Comparison of ENCODE assay signal across 7 mouse cellular contexts in the genomic region with DNA sequence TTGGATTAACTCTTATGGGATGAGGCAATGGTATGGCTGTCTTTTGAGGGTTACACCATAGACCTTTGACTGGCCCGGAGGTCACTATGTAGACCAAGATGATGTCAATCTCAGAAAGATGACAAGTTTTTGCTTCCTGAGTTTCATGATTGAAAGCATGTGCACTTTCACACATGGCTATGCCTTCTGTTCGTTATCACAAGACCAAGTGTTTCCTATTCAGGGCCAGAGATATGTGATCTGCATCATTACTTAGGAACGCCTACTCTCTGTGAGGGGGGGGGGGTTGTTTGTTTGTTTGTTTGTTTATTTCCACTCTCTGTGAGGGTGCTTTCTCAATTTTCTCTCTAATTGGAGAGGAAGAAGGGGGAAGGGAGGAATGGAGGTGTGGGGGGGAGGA. TPM values are rescaled to one million over a fixed set of nuclear protein-coding genes. Genes with fewer than 3 reads are reported as not detected.
DNase-seq lines count a peak whose midpoint lies in the region; ATAC-seq and TF ChIP-seq lines count a peak whose summit lies in the region.

No protein-coding gene starts in this region.

- H3K9me3 ChIP-seq in lung, postnatal 0 days (ENCODE audit: low read length), result no peaks in the 10 kb centered on the region
- no peaks in the 10 kb centered on the region for H3K9me3 ChIP-seq in embryonic facial prominence, embryonic 13.5 days
- H3K9me3 ChIP-seq in limb, embryonic 12.5 days, result no peaks in the 10 kb centered on the region
- no peaks in the 10 kb centered on the region for H3K9me3 ChIP-seq in stomach, embryonic 14.5 days (ENCODE audit: control insufficient read depth, low read depth, low read length)

- no peak for TF ChIP-seq CTCF in lung, postnatal 0 days (IDR thresholded peaks at IDR 0.05)

- ATAC-seq in lung, postnatal 0 days, result no peak
- no peak for ATAC-seq in embryonic facial prominence, embryonic 13.5 days (ENCODE audit: insufficient number of reproducible peaks, insufficient read depth, low FRiP score, low TSS enrichment, low read depth)
- no peak for ATAC-seq in limb, embryonic 12.5 days (ENCODE audit: insufficient number of reproducible peaks, insufficient read depth, low FRiP score, low TSS enrichment, low read depth)
- no peak for ATAC-seq in stomach, embryonic 14.5 days (ENCODE audit: insufficient number of reproducible peaks, insufficient read depth, low FRiP score, low read depth)

- H3K4me3 ChIP-seq in lung, postnatal 0 days (ENCODE audit: low read depth, low read length), result peak overlapping the region; percentile 86
- peak overlapping the region; percentile 77 for H3K4me3 ChIP-seq in embryonic facial prominence, embryonic 13.5 days
- H3K4me3 ChIP-seq in limb, embryonic 12.5 days (replicated peaks), result peak overlapping the region; percentile 69
- H3K4me3 ChIP-seq in stomach, embryonic 14.5 days (ENCODE audit: low read depth, low read length), result peak overlapping the region; percentile 71

- H3K27me3 ChIP-seq in lung, postnatal 0 days (replicated peaks; ENCODE audit: insufficient read depth, low read length), result no peaks in the 10 kb centered on the region
- no peaks in the 10 kb centered on the region for H3K27me3 ChIP-seq in embryonic facial prominence, embryonic 13.5 days
- H3K27me3 ChIP-seq in limb, embryonic 12.5 days, result no peaks in the 10 kb centered on the region
- no peaks in the 10 kb centered on the region for H3K27me3 ChIP-seq in stomach, embryonic 14.5 days (ENCODE audit: control insufficient read depth, insufficient read depth, low read length)

- TF ChIP-seq EP300 in lung, postnatal 0 days (IDR thresholded peaks at IDR 0.05), result no peak

- H3K4me1 ChIP-seq in lung, postnatal 0 days (ENCODE audit: insufficient read depth, low read depth, low read length), result peaks cover 15% of the 10 kb centered on the region; the same call in 1 of the 2 replicates
- H3K4me1 ChIP-seq in embryonic facial prominence, embryonic 13.5 days, result peaks cover 19% of the 10 kb centered on the region
- H3K4me1 ChIP-seq in limb, embryonic 12.5 days (replicated peaks), result peaks cover 18% of the 10 kb centered on the region
- H3K4me1 ChIP-seq in stomach, embryonic 14.5 days (ENCODE audit: control insufficient read depth, insufficient read depth, low read length), result peaks cover 14% of the 10 kb centered on the region

- 47% methylated on average over 3 of the region's 3 CpGs for WGBS in lung, postnatal 0 days
- 39% methylated on average over 3 of the region's 3 CpGs for WGBS in embryonic facial prominence, embryonic 13.5 days
- WGBS in limb, embryonic 12.5 days, result 50% methylated on average over 3 of the region's 3 CpGs
- WGBS in stomach, embryonic 14.5 days, result 47% methylated on average over 3 of the region's 3 CpGs

- H3K9ac ChIP-seq in lung, postnatal 0 days (replicated peaks; ENCODE audit: low read depth), result peak overlapping the region; percentile 35
- H3K9ac ChIP-seq in embryonic facial prominence, embryonic 13.5 days, result peak overlapping the region; percentile 73
- H3K9ac ChIP-seq in limb, embryonic 12.5 days (replicated peaks), result peak overlapping the region; percentile 60
- H3K9ac ChIP-seq in stomach, embryonic 14.5 days (replicated peaks; ENCODE audit: low read depth, low read length), result peak overlapping the region; percentile 55

- DNase-seq in lung, postnatal 0 days (ENCODE audit: low spot score), result peak; percentile 43
- no peak for DNase-seq in lung, postnatal 4 days
- DNase-seq in frontal cortex, postnatal 10 days (ENCODE audit: low spot score in 2 of 2), result no peak
- no peak for DNase-seq in cerebellum, postnatal 4 days (ENCODE audit: low spot score in 2 of 2)

- peak overlapping the region; percentile 92 for H3K27ac ChIP-seq in lung, postnatal 0 days (ENCODE audit: low read length)
- peak overlapping the region; percentile 96 for H3K27ac ChIP-seq in embryonic facial prominence, embryonic 13.5 days
- H3K27ac ChIP-seq in limb, embryonic 12.5 days, result peak overlapping the region; percentile 92
- peak overlapping the region; percentile 82 for H3K27ac ChIP-seq in stomach, embryonic 14.5 days (ENCODE audit: low read length)

- H3K4me2 ChIP-seq in lung, postnatal 0 days (replicated peaks; ENCODE audit: low read depth, low read length), result peak overlapping the region; percentile 71
- peak overlapping the region; percentile 64 for H3K4me2 ChIP-seq in embryonic facial prominence, embryonic 13.5 days
- H3K4me2 ChIP-seq in limb, embryonic 12.5 days, result peak overlapping the region; percentile 59
- peak overlapping the region; percentile 53 for H3K4me2 ChIP-seq in stomach, embryonic 14.5 days (replicated peaks; ENCODE audit: low read depth, low read length)

- H3K36me3 ChIP-seq in lung, postnatal 0 days (ENCODE audit: insufficient read depth, low read length), result no peaks in the 10 kb centered on the region
- no peaks in the 10 kb centered on the region for H3K36me3 ChIP-seq in embryonic facial prominence, embryonic 13.5 days
- H3K36me3 ChIP-seq in limb, embryonic 12.5 days, result no peaks in the 10 kb centered on the region
- H3K36me3 ChIP-seq in stomach, embryonic 14.5 days (ENCODE audit: control insufficient read depth, insufficient read depth, low read length), result no peaks in the 10 kb centered on the region

RNA-seq across cellular contexts. Expression of a gene that starts 0.9 kb away (rescaled TPM):
- 208 and 221 TPM in 2 replicates for polyA plus RNA-seq in lung, postnatal 0 days (2015; fragmentation: Nextera tagmentation; extraction: Ambion mirVana)
- polyA plus RNA-seq in embryonic facial prominence, embryonic 13.5 days (2015; fragmentation: Nextera tagmentation; extraction: Ambion mirVana), result 371 and 387 TPM in 2 replicates
- 347 and 388 TPM in 2 replicates for polyA plus RNA-seq in limb, embryonic 12.5 days (2016; fragmentation: Nextera tagmentation; extraction: Ambion mirVana)
- polyA plus RNA-seq in stomach, embryonic 14.5 days (2014; fragmentation: Nextera tagmentation; extraction: Ambion mirVana), result 429 and 450 TPM in 2 replicates

RNA-seq across cellular contexts. Expression of a gene that starts 24.7 kb away (rescaled TPM):
- polyA plus RNA-seq in lung, postnatal 0 days (2015; fragmentation: Nextera tagmentation; extraction: Ambion mirVana), result not detected in 2 replicates
- polyA plus RNA-seq in embryonic facial prominence, embryonic 13.5 days (2015; fragmentation: Nextera tagmentation; extraction: Ambion mirVana), result not detected in 2 replicates
- not detected in 2 replicates for polyA plus RNA-seq in limb, embryonic 12.5 days (2016; fragmentation: Nextera tagmentation; extraction: Ambion mirVana)
- polyA plus RNA-seq in stomach, embryonic 14.5 days (2014; fragmentation: Nextera tagmentation; extraction: Ambion mirVana), result not detected in 2 replicates

RNA-seq across cellular contexts. Expression of a gene that starts 39.3 kb away (rescaled TPM):
- not detected in 2 replicates for polyA plus RNA-seq in lung, postnatal 0 days (2015; fragmentation: Nextera tagmentation; extraction: Ambion mirVana)
- polyA plus RNA-seq in embryonic facial prominence, embryonic 13.5 days (2015; fragmentation: Nextera tagmentation; extraction: Ambion mirVana), result not detected in 2 replicates
- polyA plus RNA-seq in limb, embryonic 12.5 days (2016; fragmentation: Nextera tagmentation; extraction: Ambion mirVana), result not detected in 2 replicates
- polyA plus RNA-seq in stomach, embryonic 14.5 days (2014; fragmentation: Nextera tagmentation; extraction: Ambion mirVana), result not detected in 2 replicates

RNA-seq across cellular contexts. Expression of a gene that starts 52.0 kb away (rescaled TPM):
- not detected in 2 replicates for polyA plus RNA-seq in lung, postnatal 0 days (2015; fragmentation: Nextera tagmentation; extraction: Ambion mirVana)
- polyA plus RNA-seq in embryonic facial prominence, embryonic 13.5 days (2015; fragmentation: Nextera tagmentation; extraction: Ambion mirVana), result not detected in 2 replicates
- not detected in 2 replicates for polyA plus RNA-seq in limb, embryonic 12.5 days (2016; fragmentation: Nextera tagmentation; extraction: Ambion mirVana)
- polyA plus RNA-seq in stomach, embryonic 14.5 days (2014; fragmentation: Nextera tagmentation; extraction: Ambion mirVana), result not detected in 2 replicates
